Mouse (Mus musculus): ENCODE results near the gene Atp8b5.

Atp8b5 gene

DNA sequence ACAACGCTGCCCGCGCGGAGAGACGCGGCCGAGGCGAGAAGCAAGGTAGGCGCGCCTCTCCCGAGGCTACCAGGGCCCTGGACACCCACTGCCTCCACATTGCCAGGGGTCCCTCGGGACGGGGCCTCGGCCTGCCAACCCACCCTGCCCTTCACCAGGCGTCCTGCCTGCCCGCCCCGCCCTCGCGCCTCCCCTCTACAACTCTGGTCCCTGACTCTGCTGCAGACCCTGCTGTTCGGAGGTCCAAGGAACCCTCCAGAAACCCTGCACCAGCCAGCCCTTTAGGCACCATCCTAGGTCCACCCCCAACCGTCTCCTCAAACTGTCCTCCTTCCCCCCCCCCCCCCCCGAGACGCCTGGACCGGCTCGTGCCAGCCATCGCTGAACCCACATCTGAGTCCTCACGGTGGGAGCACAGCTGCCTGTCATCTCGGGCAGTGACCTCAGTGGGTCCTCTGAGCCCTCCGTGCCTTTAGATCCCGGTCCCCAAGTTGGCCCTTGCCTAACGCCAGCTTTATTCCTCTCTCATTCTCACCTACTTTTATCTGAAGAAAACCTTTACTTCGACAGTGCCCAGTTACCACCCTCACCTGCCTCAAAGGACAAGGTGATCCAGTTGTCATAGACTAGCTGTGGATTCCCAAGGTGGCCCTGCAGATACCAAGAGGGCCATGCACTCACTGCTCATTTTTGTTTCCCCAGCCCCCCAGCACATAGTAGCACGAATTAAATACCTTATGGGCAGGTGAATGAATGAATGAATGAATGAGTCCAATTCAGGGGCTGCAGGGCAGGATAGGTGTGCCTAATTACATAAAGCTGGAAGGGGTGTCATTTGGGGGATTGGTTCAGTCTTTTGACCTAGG lies 115.4 kb downstream of the Atp8b5 start:
- in situ Hi-C loops (cut with MboI, MseI), result no loop called here

DNA sequence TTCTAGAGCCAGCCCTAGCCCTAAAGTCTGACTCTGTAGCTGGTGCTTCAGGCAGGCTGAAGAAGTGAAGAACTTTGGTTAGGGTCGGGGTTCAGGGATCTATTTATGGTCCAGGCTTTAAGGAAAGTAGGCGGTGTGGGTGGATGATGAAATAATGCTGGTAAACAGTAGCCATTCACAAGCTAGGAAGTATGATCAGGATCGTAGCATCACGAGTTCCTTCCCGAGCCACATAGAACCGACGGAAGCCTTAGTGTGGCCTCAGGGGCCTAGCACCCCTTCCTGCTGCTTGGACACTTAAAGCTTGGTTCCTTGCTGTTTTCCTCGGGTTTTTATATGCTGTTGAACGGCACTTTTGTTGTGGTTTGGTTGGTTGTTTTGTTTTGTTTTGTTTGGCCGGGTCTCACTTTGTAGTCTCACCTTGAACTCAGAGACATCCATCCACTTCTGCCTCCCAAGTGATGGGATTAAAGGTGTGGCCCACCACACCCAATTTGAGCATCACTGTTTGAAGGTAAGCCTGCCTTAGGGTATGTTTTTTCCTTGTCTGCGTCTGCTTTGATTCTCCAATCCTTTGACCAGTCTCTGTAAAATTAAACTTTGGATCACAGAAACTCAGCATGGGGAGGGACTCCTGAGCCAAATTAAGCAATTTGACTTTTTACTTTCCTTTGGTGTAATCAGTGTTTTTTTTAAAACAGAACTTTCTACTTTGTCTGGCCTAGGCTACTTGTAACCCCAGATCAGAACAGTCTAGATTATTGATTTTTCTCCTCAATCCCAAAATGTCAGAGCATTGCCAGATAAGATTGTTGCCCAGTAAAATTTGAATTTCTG lies 116.5 kb downstream of the Atp8b5 start:
- in situ Hi-C loops (cut with MboI, MseI), result no loop called here

DNA sequence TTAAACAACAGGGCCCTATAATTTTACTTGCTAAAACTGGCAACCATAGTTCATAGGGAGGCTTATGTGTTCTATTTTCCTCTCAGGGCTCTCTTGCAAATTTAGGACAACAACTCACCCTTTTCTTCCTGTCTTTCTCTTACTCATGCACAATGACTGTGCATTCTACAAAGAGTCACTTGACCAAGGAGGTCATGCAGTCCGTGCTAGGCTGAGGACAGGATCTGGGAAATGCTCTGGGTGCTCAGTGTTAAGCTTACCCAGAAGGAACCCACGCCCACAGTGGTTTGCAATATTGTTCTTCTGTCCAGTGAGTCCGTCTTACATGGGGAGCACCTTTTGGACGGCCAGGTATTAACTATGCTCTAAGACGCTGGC lies 117.1 kb downstream of the Atp8b5 start:
- in situ Hi-C loops (cut with MboI, MseI), result no loop called here

DNA sequence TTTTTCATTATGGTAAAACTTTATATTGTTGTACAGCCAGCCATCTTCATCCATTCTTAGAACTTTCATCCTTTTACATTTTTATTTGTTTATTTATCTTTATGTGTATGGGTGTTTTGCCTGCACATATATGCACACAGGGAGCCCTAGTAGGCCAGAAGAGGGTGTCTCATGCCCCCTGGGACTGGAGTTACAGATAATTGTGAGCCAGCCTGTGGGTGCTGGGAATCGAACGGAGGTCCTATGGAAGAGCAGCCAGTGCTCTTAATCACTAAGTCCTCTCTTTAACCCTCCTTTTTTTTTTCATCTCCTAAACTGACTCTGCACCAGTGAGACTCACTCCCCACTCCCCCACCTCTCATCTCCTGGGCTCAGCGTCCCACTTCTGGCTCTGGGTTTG lies 117.6 kb downstream of the Atp8b5 start:
- in situ Hi-C loops (cut with MboI, MseI), result no loop called here

DNA sequence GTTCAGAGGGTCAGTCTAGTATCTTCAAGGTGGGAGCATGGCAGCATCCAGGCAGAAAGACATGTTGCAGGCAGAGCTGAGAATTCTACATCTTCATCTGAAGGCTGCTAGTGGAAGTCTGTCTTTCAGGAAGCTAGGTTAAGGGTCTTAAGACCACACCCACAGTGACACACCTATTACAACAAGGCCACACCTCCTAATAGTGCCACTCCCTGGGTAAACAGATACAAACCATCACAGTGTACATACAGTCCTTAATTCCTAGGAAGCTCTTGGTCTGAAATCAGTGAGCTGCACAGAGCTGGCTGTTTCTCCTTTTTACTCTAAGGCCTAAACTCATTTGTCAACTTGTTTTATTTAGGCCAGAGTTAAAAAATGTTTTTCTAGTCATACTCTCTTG lies 120.0 kb downstream of the Atp8b5 start:
- in situ Hi-C loops (cut with MboI, MseI), result no loop called here

DNA sequence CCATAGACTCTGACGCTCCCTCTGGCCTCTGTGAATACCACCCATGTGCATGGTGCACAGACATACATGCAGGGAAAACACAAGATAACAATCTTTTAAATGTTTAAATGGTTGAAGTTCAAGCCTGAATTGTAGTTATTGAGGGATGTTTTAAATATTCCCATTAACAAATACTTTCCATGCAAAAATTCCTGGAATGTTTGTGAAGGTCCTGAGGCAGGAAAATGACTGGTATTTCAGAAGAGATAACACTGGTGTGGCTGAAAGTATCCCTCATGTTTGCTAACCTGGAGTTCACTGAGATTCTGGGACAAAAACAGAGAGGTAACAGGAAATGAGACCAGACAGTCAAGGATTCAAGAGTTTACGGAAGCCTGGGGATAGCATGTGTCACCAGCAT lies 122.4 kb downstream of the Atp8b5 start:
- in situ Hi-C loops (cut with MboI, MseI), result no loop called here

DNA sequence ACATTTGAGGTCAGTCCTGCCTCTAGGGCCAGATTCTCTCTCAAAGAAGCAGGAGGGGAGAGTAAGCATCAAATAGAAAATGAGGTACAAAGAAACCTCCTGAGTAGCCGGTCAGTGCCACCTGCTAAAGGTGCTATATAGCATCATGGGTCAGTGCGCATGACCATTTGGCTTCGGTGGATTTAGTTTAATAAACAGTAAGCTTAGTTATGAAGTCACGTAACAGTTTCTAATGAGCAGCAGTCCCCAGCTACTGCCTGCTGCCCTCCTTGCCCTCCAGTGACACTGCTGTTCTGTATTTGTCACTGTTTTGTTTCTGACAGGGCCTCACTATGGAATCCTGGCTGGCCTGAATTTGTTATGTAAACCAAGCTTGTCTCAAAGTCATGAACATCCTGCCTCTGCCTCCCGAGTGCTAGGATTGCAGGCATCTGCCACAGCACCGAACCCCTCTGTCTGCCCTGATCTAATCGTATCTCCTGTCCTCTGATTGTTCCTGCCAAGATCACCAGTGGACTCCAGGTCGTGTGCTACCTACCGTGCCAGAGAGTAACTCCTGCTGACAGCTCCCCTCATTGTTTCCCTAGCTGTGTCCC lies 123.0 kb downstream of the Atp8b5 start:
- in situ Hi-C loops (cut with MboI, MseI), result no loop called here

DNA sequence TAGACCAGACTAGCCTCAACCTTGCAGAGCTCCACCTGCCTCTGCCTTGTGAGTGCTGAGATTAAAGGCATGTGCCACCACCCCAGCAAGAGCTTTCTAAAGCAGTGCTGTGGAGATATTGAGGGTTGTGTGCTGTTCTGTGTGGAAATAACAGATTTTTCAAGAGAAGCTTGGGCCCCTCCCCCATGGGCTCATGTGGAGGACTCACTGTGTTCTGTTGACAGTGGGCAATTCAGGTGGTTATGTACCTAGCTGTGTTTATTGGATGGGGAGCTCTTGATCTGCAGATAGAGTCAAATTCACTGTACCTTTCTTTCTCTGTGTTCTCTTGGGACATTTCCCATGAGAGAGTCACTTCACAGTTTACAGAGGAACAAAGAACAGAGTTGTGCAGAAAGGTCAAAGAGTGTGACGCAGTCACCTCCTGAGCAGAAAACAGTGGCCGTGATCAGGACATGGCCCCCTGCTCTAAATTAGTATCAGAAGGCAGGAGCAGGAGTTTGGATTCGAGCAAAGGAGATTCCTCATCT lies 124.6 kb downstream of the Atp8b5 start:
- in situ Hi-C loops (cut with MboI, MseI), result no loop called here

DNA sequence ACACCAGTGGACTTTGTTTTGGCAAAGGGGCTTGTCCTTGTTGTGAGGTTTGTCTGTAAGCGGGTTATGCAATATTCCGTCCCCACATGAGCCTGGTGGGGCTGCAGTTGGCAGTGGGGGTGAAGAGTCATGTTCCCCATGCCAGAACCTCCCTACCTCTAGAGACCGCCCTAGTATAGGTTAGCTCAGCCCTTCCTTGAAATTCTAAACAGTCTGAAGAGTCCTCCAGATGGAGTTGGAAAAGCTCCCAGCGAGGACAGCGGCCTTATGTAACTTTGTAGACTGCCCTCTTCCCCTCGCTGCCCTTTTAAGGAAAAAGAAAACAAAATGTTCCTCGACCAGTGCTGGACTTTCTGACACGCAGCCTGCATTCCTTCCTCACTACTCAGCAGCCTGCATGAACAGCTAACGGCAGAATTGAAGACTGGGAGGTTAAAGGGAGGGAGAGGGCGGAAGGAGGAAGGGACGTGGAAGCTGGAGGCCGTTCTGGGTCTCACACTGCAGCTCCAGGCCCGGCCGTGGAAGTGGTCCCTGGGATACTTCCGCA lies 127.5 kb downstream of the Atp8b5 start:
- in situ Hi-C loops (cut with MboI, MseI), result no loop called here

DNA sequence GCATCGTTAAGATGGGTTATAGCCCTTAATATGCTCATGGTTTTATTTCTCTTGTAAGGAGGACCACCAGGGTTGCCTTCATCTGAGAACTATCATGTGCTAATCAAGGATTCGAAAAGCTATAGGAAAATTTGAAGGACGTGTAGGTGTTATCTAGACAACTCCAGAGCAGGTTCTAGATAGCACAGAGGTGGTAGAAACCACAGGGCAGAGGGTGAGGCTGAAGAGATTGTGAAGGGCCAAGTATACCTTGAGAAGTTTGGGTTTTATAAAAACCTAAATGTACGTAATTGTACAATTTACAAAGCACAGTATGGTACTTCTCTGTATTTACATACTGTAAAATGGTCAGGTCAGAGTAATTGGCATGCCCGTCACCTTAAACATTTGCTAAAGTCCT lies 128.2 kb downstream of the Atp8b5 start:
- in situ Hi-C loops (cut with MboI, MseI), result no loop called here

DNA sequence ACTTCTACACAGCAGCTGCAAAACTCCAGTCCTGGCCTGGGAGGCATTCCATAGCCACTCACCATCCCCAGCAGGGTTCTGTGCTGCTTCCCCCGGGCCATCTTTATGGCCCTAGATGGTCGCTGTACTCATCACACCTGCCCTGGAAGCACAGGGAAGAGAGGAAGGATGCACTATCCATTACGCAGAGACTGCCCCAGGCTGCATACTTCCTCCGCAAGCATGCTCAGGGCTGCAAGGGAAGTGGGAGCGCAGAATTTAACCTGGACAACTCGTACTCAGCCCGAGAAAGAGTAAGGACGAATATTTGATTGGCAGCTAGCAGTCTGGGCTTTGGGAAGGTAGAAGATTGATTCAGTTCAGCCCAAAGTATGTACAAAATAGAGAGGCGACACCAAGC lies 128.9 kb downstream of the Atp8b5 start:
- in situ Hi-C loops (cut with MboI, MseI), result no loop called here

DNA sequence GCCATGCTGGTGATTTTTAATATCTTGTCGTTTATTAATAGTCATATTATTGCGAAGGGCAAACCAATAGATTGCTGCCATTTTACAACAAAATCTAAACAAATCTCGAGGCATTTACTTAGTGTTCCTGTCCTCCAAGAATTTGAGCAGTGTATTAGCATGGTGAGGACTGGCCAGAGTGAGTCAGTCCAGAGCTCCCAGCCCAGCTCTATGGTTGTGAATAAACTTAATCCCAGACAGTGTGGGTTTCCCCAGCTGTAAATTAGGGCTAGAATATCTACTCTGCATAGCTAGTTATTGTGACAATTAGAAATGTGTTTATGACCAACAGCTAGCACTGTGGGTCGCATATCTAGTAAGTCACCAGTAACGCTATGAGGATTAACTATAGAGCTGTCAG lies 129.4 kb downstream of the Atp8b5 start:
- in situ Hi-C loops (cut with MboI, MseI), result no loop called here

DNA sequence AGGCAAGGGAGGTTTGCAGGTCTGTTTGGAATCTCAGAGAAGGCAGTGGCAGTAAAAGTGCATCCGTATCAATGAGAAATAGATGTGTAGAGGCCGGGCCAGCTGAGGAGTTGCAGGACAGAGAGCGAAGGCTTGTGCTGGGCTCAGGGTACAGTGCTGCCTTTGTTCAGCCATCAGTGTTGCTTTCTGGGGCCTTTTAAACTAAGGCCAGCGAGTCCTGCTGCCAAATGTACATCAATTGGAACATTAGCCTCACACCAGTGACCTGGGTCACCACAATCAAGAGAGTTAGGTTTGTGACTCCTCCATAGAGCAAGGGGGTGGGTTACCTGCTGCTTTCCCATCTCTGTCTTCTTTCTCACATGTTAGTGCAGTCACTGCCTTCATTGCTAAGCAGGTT lies 131.1 kb downstream of the Atp8b5 start:
- in situ Hi-C loops (cut with MboI, MseI), result no loop called here

DNA sequence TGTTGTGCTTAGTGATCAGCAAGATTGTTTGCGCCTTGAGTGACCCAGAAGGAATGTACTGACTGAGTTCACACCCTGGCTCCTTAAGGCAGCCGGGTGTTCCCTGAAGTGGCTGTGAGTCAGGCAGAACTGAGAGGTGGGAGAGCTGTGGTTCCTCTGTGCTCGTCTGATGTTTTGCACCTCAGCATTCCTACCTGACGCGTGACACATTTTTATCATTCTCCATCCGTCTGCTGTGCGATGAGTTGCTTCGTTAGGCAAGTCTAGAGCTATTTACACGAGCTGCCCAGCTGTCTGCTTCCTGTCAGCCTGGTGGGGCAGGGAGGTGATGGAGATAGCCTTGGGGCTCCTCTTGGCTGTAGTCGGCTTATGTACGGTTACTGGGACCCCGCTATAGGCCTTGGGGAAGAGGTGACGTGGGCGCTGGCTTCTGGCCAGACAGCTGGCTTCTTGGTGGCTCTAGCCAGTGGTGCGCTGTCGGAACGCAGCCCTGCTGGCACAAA lies 131.9 kb downstream of the Atp8b5 start:
- in situ Hi-C loops (cut with MboI, MseI), result no loop called here

DNA sequence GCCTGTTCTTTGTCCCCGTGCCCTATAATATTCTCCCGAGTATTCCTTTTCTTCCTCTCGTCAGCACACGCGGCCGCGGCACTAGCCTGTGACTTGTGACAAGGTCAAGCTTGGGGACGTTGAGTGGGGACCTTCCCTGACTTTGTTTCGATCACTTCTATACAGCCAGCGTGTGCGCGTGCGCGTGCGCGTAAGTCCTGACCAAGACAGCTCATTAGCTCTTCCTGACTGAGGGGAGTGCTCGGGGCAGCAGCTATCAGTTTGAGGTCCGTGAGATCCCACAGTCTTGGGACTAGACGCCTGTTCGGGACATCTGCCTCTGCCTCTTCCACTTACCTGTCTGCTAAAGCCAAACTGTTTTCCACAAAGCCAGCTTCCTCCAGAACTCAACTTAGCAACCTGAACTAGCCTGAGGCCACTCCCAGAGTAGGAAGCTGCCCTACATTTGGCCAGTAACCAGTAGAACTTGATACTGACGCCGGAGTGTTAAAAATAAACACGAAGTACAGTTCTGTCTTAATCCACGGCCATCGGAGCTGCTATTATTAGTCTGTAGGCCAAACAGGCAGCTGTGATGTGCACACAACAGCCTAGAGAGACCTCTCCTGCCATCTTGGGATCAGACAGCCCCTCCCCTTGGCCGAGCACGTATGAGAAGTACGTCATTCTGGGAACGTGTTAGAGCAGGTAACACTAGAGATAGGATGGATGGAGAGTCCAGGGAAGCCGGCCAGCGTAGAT lies 132.6 kb downstream of the Atp8b5 start:
- in situ Hi-C loops (cut with MboI, MseI), result loop anchor here in 1 of 2 experiments (10.0 kb wide), 1 partner anchor 125 kb away; no protein-coding TSS in a partner anchor

DNA sequence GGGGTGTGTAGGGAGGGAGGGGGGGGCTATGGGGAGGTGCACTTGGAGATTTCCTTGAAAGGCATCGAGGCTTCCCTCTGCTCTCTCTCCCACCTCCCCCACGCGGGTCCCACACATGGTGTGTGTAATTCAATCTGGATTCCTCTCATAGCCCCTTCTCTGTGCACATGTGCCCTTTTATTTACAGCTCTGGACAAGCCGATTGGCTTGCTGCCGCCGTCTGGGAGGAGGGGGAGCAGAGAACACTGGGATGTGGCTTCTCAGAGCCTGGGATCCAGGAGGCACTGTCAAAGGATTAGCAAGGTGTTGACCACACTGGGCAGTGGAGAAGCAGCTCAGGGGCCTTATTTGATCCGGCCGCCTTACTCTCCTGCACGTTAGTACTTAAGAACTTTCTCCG lies 134.0 kb downstream of the Atp8b5 start:
- in situ Hi-C loops (cut with MboI, MseI), result loop anchor here in 1 of 2 experiments (10.0 kb wide), 1 partner anchor 126 kb away; no protein-coding TSS in a partner anchor

DNA sequence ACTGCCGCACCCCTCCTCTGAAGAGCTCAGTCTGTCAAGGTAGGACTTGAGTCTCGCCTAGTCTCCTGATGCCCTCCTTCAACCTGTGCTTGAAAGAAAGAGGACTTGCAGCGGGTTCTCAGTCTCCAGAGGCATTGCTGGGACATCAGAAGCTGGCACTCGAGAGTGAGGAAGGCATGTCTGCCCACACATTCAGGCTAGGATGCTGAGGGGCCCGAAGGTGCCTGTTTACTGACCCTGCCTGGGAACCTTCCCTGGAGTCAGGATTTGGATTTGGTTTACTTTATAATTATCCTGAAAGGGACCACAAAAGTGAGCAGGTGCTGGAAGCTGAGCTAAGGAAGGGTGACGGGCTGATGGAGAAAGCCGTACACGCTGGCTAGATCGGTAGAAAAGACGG lies 134.5 kb downstream of the Atp8b5 start:
- in situ Hi-C loops (cut with MboI, MseI), result loop anchor here in 1 of 2 experiments (10.0 kb wide), 1 partner anchor 127 kb away; no protein-coding TSS in a partner anchor

DNA sequence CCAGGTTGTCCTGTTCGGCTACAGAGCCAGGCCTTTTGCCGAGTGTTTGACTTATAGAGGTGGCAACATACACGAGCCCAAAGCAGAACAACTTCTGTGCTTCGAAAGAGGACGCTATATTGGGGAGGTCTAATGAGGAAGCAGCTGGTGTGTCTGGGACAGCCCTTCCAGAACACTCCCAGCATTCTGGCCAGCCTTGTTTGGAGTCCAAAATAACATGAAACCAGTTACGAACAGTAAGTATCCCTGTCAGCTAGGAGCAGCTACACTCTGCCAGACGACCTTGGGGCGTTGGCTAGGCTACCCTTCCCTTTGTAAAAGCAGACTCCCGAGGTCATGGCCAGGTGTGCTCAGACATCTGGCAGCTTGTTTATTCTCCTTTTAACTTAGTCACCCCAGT lies 135.3 kb downstream of the Atp8b5 start:
- in situ Hi-C loops (cut with MboI, MseI), result loop anchor here in 1 of 2 experiments (10.0 kb wide), 1 partner anchor 127 kb away; no protein-coding TSS in a partner anchor

DNA sequence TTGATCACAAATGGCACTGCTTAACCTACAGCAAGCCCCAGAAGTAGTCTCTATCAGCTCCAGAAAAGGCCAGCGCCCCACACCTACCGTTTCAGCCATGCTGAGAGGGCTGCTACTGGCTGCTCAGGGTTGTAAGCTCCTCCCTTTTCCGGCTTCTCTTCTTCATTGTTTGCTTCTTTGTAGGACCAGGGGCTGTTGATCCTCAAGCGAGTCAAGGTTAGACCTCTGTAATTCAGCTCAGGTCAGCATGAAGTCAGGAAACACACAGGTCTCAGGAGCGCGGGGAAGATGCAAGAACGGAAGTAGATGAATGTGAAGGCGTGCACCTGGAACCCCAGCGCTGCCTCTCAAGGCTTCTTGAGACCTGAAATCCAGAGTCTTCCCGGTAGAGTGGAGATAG lies 137.7 kb downstream of the Atp8b5 start:
- in situ Hi-C loops (cut with MboI, MseI), result loop anchor here in 1 of 2 experiments (10.0 kb wide), 1 partner anchor 130 kb away; no protein-coding TSS in a partner anchor

Data from T-helper 17 cell (primary cell).